Mouse (Mus musculus): ENCODE data around the gene Ahdc1. TPM values are rescaled to one million over a fixed set of nuclear protein-coding genes. Genes with fewer than 3 reads are reported as not detected.
A peak's percentile ranks its signal among the peaks of the same experiment; 100 is the strongest.

Gene Ahdc1
- polyA plus RNA-seq, 1 experiment from 2014 or later = 7.0 TPM

- Histone ChIP-seq H3K27ac (ENCODE audit: low read depth, low read length) (no peak overlapping the region), H3K9me3 (replicated peaks; ENCODE audit: control insufficient read depth, low read length) (no peaks in the 10 kb centered on the region), H3K27me3 (ENCODE audit: control insufficient read depth, insufficient read depth, low read length) (no peaks in the 10 kb centered on the region), H3K36me3 (ENCODE audit: control insufficient read depth, insufficient read depth, low read length) (no peaks in the 10 kb centered on the region), H3K4me3 (ENCODE audit: low read depth, low read length) (peak overlapping the region; percentile 72), H3K4me1 (ENCODE audit: control insufficient read depth, insufficient read depth, low read length) (peaks cover 83% of the 10 kb centered on the region), H3K4me2 (peak overlapping the region; percentile 99), H3K9ac (ENCODE audit: low read depth, low read length) (no peak overlapping the region)
- no peak for ATAC-seq (replicated peaks; ENCODE audit: insufficient number of reproducible peaks, low FRiP score, low TSS enrichment)
- WGBS (ENCODE audit: insufficient replicate concordance) = 28% methylated on average over 6 of the region's 6 CpGs
These were observed 26.7 kb downstream of the Ahdc1 start for GRCm38 (mm10) chr4:133037798-133038197.

- ATAC-seq (replicated peaks; ENCODE audit: insufficient number of reproducible peaks, low FRiP score, low TSS enrichment) = peak; percentile 33; the same call in 1 of the 2 replicates
These were observed 27.6 kb downstream of the Ahdc1 start for GRCm38 (mm10) chr4:133038521-133039115.

DNA sequence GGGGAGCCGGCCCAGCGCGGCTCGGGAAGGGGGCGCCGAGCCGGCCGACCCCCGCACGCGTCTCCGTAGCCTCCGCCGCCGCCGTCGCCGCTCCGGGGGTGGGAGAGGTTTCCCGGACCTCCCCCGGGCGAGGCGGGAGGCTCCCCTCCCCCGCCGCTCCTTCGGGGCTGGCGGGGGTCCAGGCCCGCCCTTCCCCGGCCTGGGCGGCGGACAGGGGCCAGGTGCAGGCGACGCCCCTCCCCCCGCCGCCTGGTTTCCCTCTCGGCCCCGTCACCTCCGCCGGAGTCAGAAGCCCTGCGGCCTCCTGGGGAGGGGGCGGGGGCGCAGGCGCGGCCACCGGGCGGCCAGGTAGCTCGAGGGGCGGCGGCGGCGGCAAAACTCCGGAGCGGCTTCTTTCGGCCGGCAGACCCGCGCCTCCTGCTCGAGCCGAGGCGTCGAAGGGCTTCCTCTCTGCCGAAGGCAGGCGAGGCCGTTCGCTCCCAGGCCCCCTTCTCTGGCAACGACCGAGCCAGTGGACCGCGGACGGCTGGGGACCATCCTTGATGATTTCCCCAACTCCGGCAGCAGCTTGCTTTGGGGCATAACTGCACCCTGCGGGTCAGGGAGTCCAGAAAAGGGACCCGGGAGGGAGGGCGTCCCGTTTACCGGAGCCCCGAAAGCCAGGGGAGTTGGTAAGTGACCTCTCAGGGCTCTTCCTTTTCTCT lies 28.2 kb downstream of the Ahdc1 start:
- no peaks in the 10 kb centered on the region for H3K36me3 ChIP-seq (ENCODE audit: control insufficient read depth, insufficient read depth, low read length)
- peak overlapping the region; percentile 72 for H3K4me3 ChIP-seq (ENCODE audit: low read depth, low read length)
- H3K4me1 ChIP-seq (ENCODE audit: control insufficient read depth, insufficient read depth, low read length) = peaks cover 93% of the 10 kb centered on the region
- H3K27me3 ChIP-seq (ENCODE audit: control insufficient read depth, insufficient read depth, low read length) = no peaks in the 10 kb centered on the region
- peak overlapping the region; percentile 78 for H3K9ac ChIP-seq (ENCODE audit: low read depth, low read length)
- H3K9me3 ChIP-seq (replicated peaks; ENCODE audit: control insufficient read depth, low read length) = no peaks in the 10 kb centered on the region
- peak overlapping the region; percentile 94 for H3K27ac ChIP-seq (ENCODE audit: low read depth, low read length)
- peak; percentile 32; the same call in 1 of the 2 replicates for ATAC-seq (replicated peaks; ENCODE audit: insufficient number of reproducible peaks, low FRiP score, low TSS enrichment)
- peak overlapping the region; percentile 99 for H3K4me2 ChIP-seq
- under 1% methylated on average over 61 of the region's 77 CpGs for WGBS (ENCODE audit: insufficient replicate concordance)

More at GRCm38 (mm10) chr4:133038521-133039115, 27.6 kb downstream of the Ahdc1 start:
- Histone ChIP-seq H3K4me2 (peak overlapping the region; percentile 99), H3K27ac (ENCODE audit: low read depth, low read length) (peak overlapping the region; percentile 94), H3K36me3 (ENCODE audit: control insufficient read depth, insufficient read depth, low read length) (no peaks in the 10 kb centered on the region), H3K9ac (ENCODE audit: low read depth, low read length) (peak overlapping the region; percentile 78), H3K4me1 (ENCODE audit: control insufficient read depth, insufficient read depth, low read length) (peaks cover 91% of the 10 kb centered on the region), H3K27me3 (ENCODE audit: control insufficient read depth, insufficient read depth, low read length) (no peaks in the 10 kb centered on the region), H3K9me3 (replicated peaks; ENCODE audit: control insufficient read depth, low read length) (no peaks in the 10 kb centered on the region), H3K4me3 (ENCODE audit: low read depth, low read length) (peak overlapping the region; percentile 72)
- WGBS (ENCODE audit: insufficient replicate concordance) = under 1% methylated on average over 54 of the region's 76 CpGs

- H3K9ac ChIP-seq (ENCODE audit: low read depth, low read length) = peak overlapping the region; percentile 78
- peaks cover 93% of the 10 kb centered on the region for H3K4me1 ChIP-seq (ENCODE audit: control insufficient read depth, insufficient read depth, low read length)
- peak overlapping the region; percentile 94; the same call in 1 of the 2 replicates for H3K27ac ChIP-seq (ENCODE audit: low read depth, low read length)
- H3K36me3 ChIP-seq (ENCODE audit: control insufficient read depth, insufficient read depth, low read length) = no peaks in the 10 kb centered on the region
- H3K27me3 ChIP-seq (ENCODE audit: control insufficient read depth, insufficient read depth, low read length) = no peaks in the 10 kb centered on the region
- H3K4me3 ChIP-seq (ENCODE audit: low read depth, low read length) = peak overlapping the region; percentile 72
- WGBS (ENCODE audit: insufficient replicate concordance) = 5% methylated on average over 18 of the region's 18 CpGs
- H3K4me2 ChIP-seq = peak overlapping the region; percentile 99
- H3K9me3 ChIP-seq (replicated peaks; ENCODE audit: control insufficient read depth, low read length) = no peaks in the 10 kb centered on the region
- no peak for ATAC-seq (replicated peaks; ENCODE audit: insufficient number of reproducible peaks, low FRiP score, low TSS enrichment)
These were observed 28.8 kb downstream of the Ahdc1 start for GRCm38 (mm10) chr4:133039832-133040231.

DNA sequence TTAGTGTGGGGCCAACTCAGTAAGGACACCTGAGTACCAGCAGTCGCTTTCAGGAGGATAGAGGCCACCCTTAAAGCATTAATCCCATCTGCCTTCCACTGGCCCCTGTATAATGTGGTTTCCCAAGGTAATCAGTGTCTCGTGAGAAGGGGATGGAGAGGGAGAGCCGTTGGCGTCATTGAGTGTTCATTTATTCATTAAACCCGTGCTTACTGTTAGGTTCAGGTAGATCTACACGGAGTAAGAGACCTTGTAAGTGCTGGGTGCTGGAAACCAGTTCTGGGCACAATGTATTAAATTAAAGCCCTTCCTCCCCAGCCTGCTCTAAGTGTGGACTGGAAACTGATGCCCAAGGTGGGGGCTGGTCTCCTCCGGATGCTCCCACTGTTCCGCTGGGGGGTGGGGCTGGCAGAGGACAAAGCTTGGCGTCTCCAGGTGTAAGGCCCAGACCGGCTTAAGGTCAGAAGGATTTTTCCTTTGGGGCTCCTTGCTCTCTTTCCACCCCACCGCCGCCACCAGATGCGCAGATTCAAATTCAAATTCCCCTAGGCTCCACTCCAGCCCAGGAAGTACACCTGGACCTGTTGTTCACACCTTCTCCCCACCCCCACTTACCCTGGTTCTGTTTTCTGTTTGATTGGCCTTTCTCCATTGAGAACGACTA lies 29.3 kb downstream of the Ahdc1 start:
- Histone ChIP-seq H3K4me3 (ENCODE audit: low read depth, low read length) (peak overlapping the region; percentile 72), H3K27me3 (ENCODE audit: control insufficient read depth, insufficient read depth, low read length) (no peaks in the 10 kb centered on the region), H3K36me3 (ENCODE audit: control insufficient read depth, insufficient read depth, low read length) (no peaks in the 10 kb centered on the region), H3K9ac (ENCODE audit: low read depth, low read length) (peak overlapping the region; percentile 78; the same call in 1 of the 2 replicates), H3K27ac (ENCODE audit: low read depth, low read length) (peak overlapping the region; percentile 54; the same call in 1 of the 2 replicates), H3K9me3 (replicated peaks; ENCODE audit: control insufficient read depth, low read length) (no peaks in the 10 kb centered on the region), H3K4me2 (peak overlapping the region; percentile 99), H3K4me1 (ENCODE audit: control insufficient read depth, insufficient read depth, low read length) (peaks cover 93% of the 10 kb centered on the region)
- no peak for ATAC-seq (replicated peaks; ENCODE audit: insufficient number of reproducible peaks, low FRiP score, low TSS enrichment)
- 32% methylated on average over 14 of the region's 14 CpGs for WGBS (ENCODE audit: insufficient replicate concordance)

GRCm38 (mm10) chr4:133042244-133042643 lies 31.2 kb downstream of the Ahdc1 start:
- ATAC-seq (replicated peaks; ENCODE audit: insufficient number of reproducible peaks, low FRiP score, low TSS enrichment) = no peak
- Histone ChIP-seq H3K27ac (ENCODE audit: low read depth, low read length) (peak overlapping the region; percentile 89), H3K4me2 (peak overlapping the region; percentile 62), H3K27me3 (ENCODE audit: control insufficient read depth, insufficient read depth, low read length) (no peaks in the 10 kb centered on the region), H3K4me1 (ENCODE audit: control insufficient read depth, insufficient read depth, low read length) (peaks cover 95% of the 10 kb centered on the region), H3K9ac (ENCODE audit: low read depth, low read length) (peak overlapping the region; percentile 60; the same call in 1 of the 2 replicates), H3K9me3 (replicated peaks; ENCODE audit: control insufficient read depth, low read length) (no peaks in the 10 kb centered on the region), H3K4me3 (ENCODE audit: low read depth, low read length) (peak overlapping the region; percentile 22), H3K36me3 (ENCODE audit: control insufficient read depth, insufficient read depth, low read length) (no peaks in the 10 kb centered on the region)
- 9% methylated on average over 4 of the region's 4 CpGs for whole genome bisulfite sequencing (ENCODE audit: insufficient replicate concordance)

DNA sequence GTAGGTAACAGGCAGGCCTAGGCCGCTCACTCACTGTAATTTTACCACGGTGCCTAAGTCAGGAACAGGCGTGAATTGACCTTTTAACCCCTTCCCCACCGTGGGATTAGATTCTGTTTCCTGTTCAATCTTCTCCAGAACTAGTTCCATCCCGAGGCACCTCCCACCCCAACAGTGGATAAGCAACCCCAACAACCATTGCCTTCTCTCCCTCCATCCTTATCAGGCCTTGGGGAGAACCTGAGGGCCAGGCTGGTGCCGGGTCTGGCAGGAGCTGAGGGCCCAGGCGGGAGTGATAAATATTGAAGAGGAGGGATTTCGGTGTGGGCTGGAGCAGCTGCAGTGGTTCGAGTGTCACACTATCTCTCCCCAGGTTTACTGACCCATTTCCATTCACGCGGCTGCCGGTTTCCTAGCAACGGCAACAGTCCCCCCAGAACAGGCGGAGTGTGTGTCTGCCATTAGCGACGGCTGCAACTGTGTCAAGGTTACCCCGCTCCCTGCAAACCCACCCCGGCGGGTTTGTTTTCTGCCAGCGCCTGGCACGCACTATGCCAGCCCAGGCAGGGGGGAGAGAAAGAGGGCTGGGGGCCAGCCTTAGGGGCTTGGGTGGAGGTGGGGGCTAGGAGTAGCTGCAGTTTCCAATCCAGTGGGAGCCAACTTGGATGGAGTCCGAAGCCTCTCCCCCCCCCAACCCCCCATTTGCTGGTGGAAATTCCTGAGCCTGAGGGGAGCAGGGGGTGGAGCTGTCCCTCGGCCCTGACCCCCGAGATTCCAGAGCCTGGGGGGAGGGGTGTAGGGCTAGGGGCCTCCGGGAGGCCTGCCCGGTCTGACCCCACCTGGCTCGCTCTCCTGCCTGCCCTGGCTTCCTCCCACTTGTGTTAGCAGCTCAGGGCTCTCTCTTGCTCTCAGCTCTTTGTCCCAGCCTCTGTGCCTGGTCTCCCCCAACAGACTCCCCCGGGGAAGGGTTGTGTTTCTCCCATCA lies 31.9 kb downstream of the Ahdc1 start:
- peak overlapping the region; percentile 22 for H3K4me3 ChIP-seq (ENCODE audit: low read depth, low read length)
- peak overlapping the region; percentile 60; the same call in 1 of the 2 replicates for H3K9ac ChIP-seq (ENCODE audit: low read depth, low read length)
- H3K4me1 ChIP-seq (ENCODE audit: control insufficient read depth, insufficient read depth, low read length) = peaks cover 95% of the 10 kb centered on the region
- 0 out of 2 replicates have a peak, but pooled peaks have one; percentile 19 for ATAC-seq (replicated peaks; ENCODE audit: insufficient number of reproducible peaks, low FRiP score, low TSS enrichment)
- H3K4me2 ChIP-seq = peak overlapping the region; percentile 62
- no peaks in the 10 kb centered on the region for H3K9me3 ChIP-seq (replicated peaks; ENCODE audit: control insufficient read depth, low read length)
- WGBS (ENCODE audit: insufficient replicate concordance) = 6% methylated on average over 26 of the region's 28 CpGs
- H3K27ac ChIP-seq (ENCODE audit: low read depth, low read length) = peak overlapping the region; percentile 89
- H3K27me3 ChIP-seq (ENCODE audit: control insufficient read depth, insufficient read depth, low read length) = no peaks in the 10 kb centered on the region
- H3K36me3 ChIP-seq (ENCODE audit: control insufficient read depth, insufficient read depth, low read length) = no peaks in the 10 kb centered on the region

All from heart, embryonic 11.5 days (tissue).